ENCODE assay signal across 8 mouse cellular contexts in the genomic region with DNA sequence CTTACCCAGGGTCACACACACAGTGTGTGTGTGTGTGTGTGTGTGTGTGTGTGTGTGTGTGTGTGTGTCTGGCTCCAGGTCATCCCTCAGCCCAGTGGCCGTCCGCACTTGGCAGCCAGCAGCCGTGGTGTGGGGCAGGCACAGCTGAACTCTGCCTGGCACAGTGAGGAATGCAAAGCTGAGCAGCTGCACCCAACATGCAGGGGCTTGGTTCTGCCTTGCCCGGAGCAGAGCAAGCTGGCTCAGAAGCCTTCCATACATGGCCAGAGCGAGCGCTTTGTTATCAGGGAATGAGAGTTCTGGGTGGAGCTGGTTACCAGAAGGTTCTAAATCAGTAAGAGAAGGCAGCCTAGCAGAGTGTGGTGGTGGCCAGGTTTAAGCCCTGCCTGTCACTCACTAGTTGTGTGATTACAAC. TPM values are rescaled to one million over a fixed set of nuclear protein-coding genes. Genes with fewer than 3 reads are reported as not detected.
DNase-seq lines count a peak whose midpoint lies in the region; ATAC-seq and TF ChIP-seq lines count a peak whose summit lies in the region.

No protein-coding gene starts in this region.

- H3K9ac ChIP-seq in forebrain, embryonic 12.5 days = no peak overlapping the region
- peak overlapping the region; percentile 9; the same call in 1 of the 2 replicates for H3K9ac ChIP-seq in liver, adult 2 months (ENCODE audit: low read depth, low read length)
- H3K9ac ChIP-seq in stomach, embryonic 16.5 days (ENCODE audit: low read length) = peak overlapping the region; percentile 57

- no peak for ATAC-seq in forebrain, embryonic 12.5 days (ENCODE audit: low FRiP score)
- ATAC-seq in stomach, embryonic 16.5 days (ENCODE audit: insufficient read depth, low FRiP score) = peak; percentile 87

- peak overlapping the region; percentile 30; the same call in 1 of the 2 replicates for H3K27ac ChIP-seq in forebrain, embryonic 10.5 days
- no peak overlapping the region for H3K27ac ChIP-seq in forebrain, embryonic 12.5 days
- H3K27ac ChIP-seq in liver, adult 2 months (replicated peaks; ENCODE audit: insufficient read depth, low read depth, low read length) = no peak overlapping the region
- peak overlapping the region; percentile 95 for H3K27ac ChIP-seq in stomach, embryonic 16.5 days (ENCODE audit: low read length)

- WGBS in forebrain, embryonic 10.5 days = 69% methylated on average over 6 of the region's 6 CpGs
- WGBS in forebrain, embryonic 12.5 days = 76% methylated on average over 6 of the region's 6 CpGs
- WGBS in liver, adult 2 months = 26% methylated on average over 6 of the region's 6 CpGs
- 18% methylated on average over 6 of the region's 6 CpGs for WGBS in stomach, embryonic 16.5 days

- H3K4me2 ChIP-seq in forebrain, embryonic 12.5 days = no peak overlapping the region
- H3K4me2 ChIP-seq in stomach, embryonic 16.5 days (ENCODE audit: low read depth, low read length) = peak overlapping the region; percentile 35

- H3K4me3 ChIP-seq in forebrain, embryonic 10.5 days = no peak overlapping the region; the same call in 1 of the 2 replicates
- no peak overlapping the region for H3K4me3 ChIP-seq in forebrain, embryonic 12.5 days (replicated peaks)
- no peak overlapping the region for H3K4me3 ChIP-seq in liver, adult 2 months (ENCODE audit: insufficient read depth, low read depth, low read length)
- no peak overlapping the region for H3K4me3 ChIP-seq in stomach, embryonic 16.5 days (replicated peaks; ENCODE audit: low read length)

- peaks cover 41% of the 10 kb centered on the region for H3K36me3 ChIP-seq in forebrain, embryonic 10.5 days (replicated peaks)
- peaks cover 34% of the 10 kb centered on the region for H3K36me3 ChIP-seq in forebrain, embryonic 12.5 days (replicated peaks)
- H3K36me3 ChIP-seq in liver, adult 2 months (ENCODE audit: control insufficient read depth, insufficient read depth, low read length) = peaks cover 13% of the 10 kb centered on the region; the same call in 1 of the 2 replicates
- H3K36me3 ChIP-seq in stomach, embryonic 16.5 days (ENCODE audit: control insufficient read depth, insufficient read depth, low read length) = no peaks in the 10 kb centered on the region

- no peak for TF ChIP-seq CTCF in liver, adult 2 months (IDR thresholded peaks at IDR 0.05; ENCODE audit: low read depth, low read length)

- H3K79me2 ChIP-seq in liver, adult 2 months (ENCODE audit: control insufficient read depth, insufficient read depth, low read length) = no peaks in the 10 kb centered on the region

- H3K27me3 ChIP-seq in forebrain, embryonic 10.5 days (ENCODE audit: poor library complexity, severe bottlenecking) = no peaks in the 10 kb centered on the region
- no peaks in the 10 kb centered on the region; the same call in 1 of the 2 replicates for H3K27me3 ChIP-seq in forebrain, embryonic 12.5 days
- no peaks in the 10 kb centered on the region for H3K27me3 ChIP-seq in liver, adult 2 months (ENCODE audit: control insufficient read depth, insufficient read depth, low read length)
- no peaks in the 10 kb centered on the region for H3K27me3 ChIP-seq in stomach, embryonic 16.5 days (ENCODE audit: control insufficient read depth, insufficient read depth, low read length)

- no peaks in the 10 kb centered on the region for H3K9me3 ChIP-seq in forebrain, embryonic 10.5 days
- H3K9me3 ChIP-seq in forebrain, embryonic 12.5 days = no peaks in the 10 kb centered on the region
- H3K9me3 ChIP-seq in stomach, embryonic 16.5 days (replicated peaks; ENCODE audit: control insufficient read depth, low read length) = no peaks in the 10 kb centered on the region

- no peak for TF ChIP-seq POLR2A in liver, adult 2 months (IDR thresholded peaks at IDR 0.05; ENCODE audit: extremely low read depth, insufficient read depth, low read length)

- DNase-seq in forebrain, embryonic 10.5 days (ENCODE audit: extremely low spot score, low spot score) = no peak
- peak; percentile 80 for DNase-seq in adipocyte (ENCODE audit: low spot score)
- peak; percentile 40 to 73 for DNase-seq in gastrocnemius, postnatal 4 days (ENCODE audit: low spot score in 2 of 2)
- DNase-seq in kidney, adult 18-20 months = peak; percentile 73
- peak; percentile 57 for DNase-seq in liver, adult 2 months (ENCODE audit: extremely low read depth, low read depth, low spot score)
- no peak for DNase-seq in embryo, embryonic 9.5 days (ENCODE audit: extremely low spot score)

- H3K4me1 ChIP-seq in forebrain, embryonic 10.5 days = peaks cover 43% of the 10 kb centered on the region
- H3K4me1 ChIP-seq in forebrain, embryonic 12.5 days = no peaks in the 10 kb centered on the region
- H3K4me1 ChIP-seq in liver, adult 2 months (ENCODE audit: control insufficient read depth, insufficient read depth, low read length) = peaks cover 12% of the 10 kb centered on the region
- peaks cover 39% of the 10 kb centered on the region for H3K4me1 ChIP-seq in stomach, embryonic 16.5 days (ENCODE audit: control insufficient read depth, insufficient read depth, low read length)

RNA-seq across cellular contexts. Expression of a gene that starts 11.1 kb away (rescaled TPM):
- polyA plus RNA-seq in forebrain, embryonic 10.5 days (2016; fragmentation: Nextera tagmentation; extraction: Ambion mirVana) = 5.1 and 5.5 TPM in 2 replicates
- 8.4 and 9.5 TPM in 2 replicates for polyA plus RNA-seq in forebrain, embryonic 12.5 days (2016; fragmentation: Nextera tagmentation; extraction: Ambion mirVana)
- 10 to 100 TPM; 26.5 to 29.4 TPM for total RNA-seq in gastrocnemius, postnatal 4 days (2021)
- 3.0 and 3.3 TPM in 2 replicates for total RNA-seq in liver, adult 2 months (2014; rRNA removed)
- polyA plus RNA-seq in liver, adult 2 months (2012; rRNA removed) = 6.2 and 8.9 TPM in 2 replicates
- polyA plus RNA-seq in stomach, embryonic 16.5 days (2015; fragmentation: Nextera tagmentation; extraction: Ambion mirVana) = 10.4 and 11.2 TPM in 2 replicates

RNA-seq across cellular contexts. Expression of a gene that starts 22.6 kb away (rescaled TPM):
- polyA plus RNA-seq in forebrain, embryonic 10.5 days (2016; fragmentation: Nextera tagmentation; extraction: Ambion mirVana) = 283 and 289 TPM in 2 replicates
- 209 and 216 TPM in 2 replicates for polyA plus RNA-seq in forebrain, embryonic 12.5 days (2016; fragmentation: Nextera tagmentation; extraction: Ambion mirVana)
- total RNA-seq in gastrocnemius, postnatal 4 days (2021) = 100 to 1,000 TPM; 106 to 111 TPM
- total RNA-seq in liver, adult 2 months (2014; rRNA removed) = 82.1 and 94.2 TPM in 2 replicates
- polyA plus RNA-seq in liver, adult 2 months (2012; rRNA removed) = 98.3 and 103 TPM in 2 replicates
- 208 and 211 TPM in 2 replicates for polyA plus RNA-seq in stomach, embryonic 16.5 days (2015; fragmentation: Nextera tagmentation; extraction: Ambion mirVana)

RNA-seq across cellular contexts. Expression of a gene that starts 34.9 kb away (rescaled TPM):
- polyA plus RNA-seq in forebrain, embryonic 10.5 days (2016; fragmentation: Nextera tagmentation; extraction: Ambion mirVana) = 56.0 and 60.5 TPM in 2 replicates
- 59.5 and 60.0 TPM in 2 replicates for polyA plus RNA-seq in forebrain, embryonic 12.5 days (2016; fragmentation: Nextera tagmentation; extraction: Ambion mirVana)
- 10 to 100 TPM; 11.6 to 13.5 TPM for total RNA-seq in gastrocnemius, postnatal 4 days (2021)
- total RNA-seq in liver, adult 2 months (2014; rRNA removed) = 5.1 and 6.4 TPM in 2 replicates
- polyA plus RNA-seq in liver, adult 2 months (2012; rRNA removed) = 22.5 and 27.1 TPM in 2 replicates
- 35.7 and 35.8 TPM in 2 replicates for polyA plus RNA-seq in stomach, embryonic 16.5 days (2015; fragmentation: Nextera tagmentation; extraction: Ambion mirVana)

RNA-seq across cellular contexts. Expression of a gene that starts 43.2 kb away (rescaled TPM):
- 419 and 440 TPM in 2 replicates for polyA plus RNA-seq in forebrain, embryonic 10.5 days (2016; fragmentation: Nextera tagmentation; extraction: Ambion mirVana)
- polyA plus RNA-seq in forebrain, embryonic 12.5 days (2016; fragmentation: Nextera tagmentation; extraction: Ambion mirVana) = 368 and 375 TPM in 2 replicates
- total RNA-seq in gastrocnemius, postnatal 4 days (2021) = 10 to 100 TPM; 72.2 to 92.4 TPM
- total RNA-seq in liver, adult 2 months (2014; rRNA removed) = 29.2 and 36.0 TPM in 2 replicates
- 29.9 and 33.8 TPM in 2 replicates for polyA plus RNA-seq in liver, adult 2 months (2012; rRNA removed)
- 281 and 302 TPM in 2 replicates for polyA plus RNA-seq in stomach, embryonic 16.5 days (2015; fragmentation: Nextera tagmentation; extraction: Ambion mirVana)

RNA-seq across cellular contexts. Expression of a gene that starts 43.4 kb away (rescaled TPM):
- polyA plus RNA-seq in forebrain, embryonic 10.5 days (2016; fragmentation: Nextera tagmentation; extraction: Ambion mirVana) = 6.9 and 8.1 TPM in 2 replicates
- 9.2 and 12.2 TPM in 2 replicates for polyA plus RNA-seq in forebrain, embryonic 12.5 days (2016; fragmentation: Nextera tagmentation; extraction: Ambion mirVana)
- 1 to 10 TPM in 1 of 2 experiments, under 1 TPM in 1; 0.96 to 1.6 TPM for total RNA-seq in gastrocnemius, postnatal 4 days (2021)
- total RNA-seq in liver, adult 2 months (2014; rRNA removed) = 0.65 and 0.67 TPM in 2 replicates
- 0.25 and 0.65 TPM in 2 replicates for polyA plus RNA-seq in liver, adult 2 months (2012; rRNA removed)
- polyA plus RNA-seq in stomach, embryonic 16.5 days (2015; fragmentation: Nextera tagmentation; extraction: Ambion mirVana) = 6.9 and 7.3 TPM in 2 replicates

Comparison
In these comparisons a context has a peak if more than half of its experiments do, and no peak if none do; other contexts are left out.
1. H3K27ac ChIP-seq: peak in forebrain, embryonic 10.5 days (single experiment) and stomach, embryonic 16.5 days (single experiment); none in forebrain, embryonic 12.5 days (single experiment) and liver, adult 2 months (single experiment).
2. DNase-seq: peak in adipocyte (single experiment), gastrocnemius, postnatal 4 days (2 of 2), kidney, adult 18-20 months (single experiment) and liver, adult 2 months (single experiment); none in forebrain, embryonic 10.5 days (single experiment) and embryo, embryonic 9.5 days (single experiment).